Mouse (Mus musculus) midbrain, embryonic 14.5 days (tissue): Measurements from ENCODE around the gene Alk. TPM values are rescaled to one million over a fixed set of nuclear protein-coding genes. Genes with fewer than 3 reads are reported as not detected.

ENCODE experiments used
- ATAC-seq: fragments of 200-750 bp; cut with Nextera tagmentation; 2 replicates; pipeline ENCODE4 v1.8.0; 2017; ENCODE audit warnings: moderate number of reproducible peaks, moderate library complexity; ENCODE audit not compliant: low FRiP score, low TSS enrichment
- DNase-seq: peaks from one replicate; pipeline ENCODE4 v3.0.0-alpha.2; 2015
- H3K27ac ChIP-seq: fragments of 300-500 bp; sonication (generic); replicated peaks from 2 replicates; pipeline ENCODE4 v1.5.1; 2014; ENCODE audit warnings: mild to moderate bottlenecking, low read depth, low read length, moderate library complexity
- H3K27me3 ChIP-seq: fragments of 300-500 bp; sonication (generic); 2 replicates; pipeline ENCODE4 v1.6.1; 2014; ENCODE audit warnings: low read length, control low read depth, mixed read lengths; ENCODE audit not compliant: control insufficient read depth, insufficient read depth
- H3K36me3 ChIP-seq: fragments of 300-500 bp; sonication (generic); 2 replicates; pipeline ENCODE4 v1.6.1; 2014; ENCODE audit warnings: low read length, control low read depth; ENCODE audit not compliant: control insufficient read depth, insufficient read depth
- H3K4me1 ChIP-seq: fragments of 300-500 bp; sonication (generic); 2 replicates; pipeline ENCODE4 v1.6.1; 2014; ENCODE audit warnings: mild to moderate bottlenecking, antibody characterized with exemption, low read length, control low read depth; ENCODE audit not compliant: control insufficient read depth, insufficient read depth
- H3K4me2 ChIP-seq: fragments of 300-500 bp; sonication (generic); 2 replicates; pipeline ENCODE4 v1.6.1; 2014; ENCODE audit warnings: mild to moderate bottlenecking, low read length, moderate library complexity
- H3K4me3 ChIP-seq: fragments of 300-500 bp; sonication (generic); replicated peaks from 2 replicates; pipeline ENCODE4 v1.5.1; 2014; ENCODE audit warnings: low read depth, low read length
- H3K9ac ChIP-seq: fragments of 300-500 bp; sonication (generic); replicated peaks from 2 replicates; pipeline ENCODE4 v1.6.1; 2014; ENCODE audit warnings: mild to moderate bottlenecking, low read length, moderate library complexity
- H3K9me3 ChIP-seq: fragments of 300-500 bp; sonication (generic); 2 replicates; pipeline ENCODE4 v1.6.1; 2016; ENCODE audit warnings: low read length, control low read depth, mixed read lengths; ENCODE audit not compliant: control insufficient read depth
- WGBS: fragments of 180-500 bp; shearing (Covaris S2); extraction: QIAGEN DNeasy Blood & Tissue Kit; methylation state at CpG from one replicate; pipeline ENCODE4 v1.1.7; 2014; 5-methylcytosine and 5-hydroxymethylcytosine counted together
- polyA plus RNA-seq: library from polyadenylated mRNA; unstranded; fragments of >200 nt; fragmentation: Nextera tagmentation; extraction: Ambion mirVana; gene quantifications from 2 replicates; pipeline ENCODE4 v1.2.1, GENCODE M21; 2014

Gene Alk
- polyA plus RNA-seq, 1 experiment from 2014 or later = 2.6 TPM

- WGBS = 91% methylated on average over 8 of the region's 8 CpGs
- Histone ChIP-seq H3K4me2 (no peak overlapping the region), H3K9ac (no peak overlapping the region), H3K9me3 (no peaks in the 10 kb centered on the region), H3K4me3 (no peak overlapping the region), H3K4me1 (peaks cover 22% of the 10 kb centered on the region), H3K27me3 (no peaks in the 10 kb centered on the region), H3K36me3 (no peaks in the 10 kb centered on the region), H3K27ac (no peak overlapping the region)
- ATAC-seq = no peak
- no peak for DNase-seq
These were observed 625.3 kb downstream of the Alk start for GRCm38 (mm10) chr17:71979137-71979536.

GRCm38 (mm10) chr17:71976661-71977060 lies 627.8 kb downstream of the Alk start:
- H3K4me2 ChIP-seq = no peak overlapping the region
- no peak for ATAC-seq
- H3K36me3 ChIP-seq = no peaks in the 10 kb centered on the region
- H3K27me3 ChIP-seq = no peaks in the 10 kb centered on the region
- no peak overlapping the region for H3K27ac ChIP-seq
- H3K9me3 ChIP-seq = no peaks in the 10 kb centered on the region
- H3K9ac ChIP-seq = no peak overlapping the region
- WGBS = 59% methylated on average over 4 of the region's 4 CpGs
- no peak for DNase-seq
- H3K4me3 ChIP-seq = no peak overlapping the region
- H3K4me1 ChIP-seq = peaks cover 17% of the 10 kb centered on the region

DNA sequence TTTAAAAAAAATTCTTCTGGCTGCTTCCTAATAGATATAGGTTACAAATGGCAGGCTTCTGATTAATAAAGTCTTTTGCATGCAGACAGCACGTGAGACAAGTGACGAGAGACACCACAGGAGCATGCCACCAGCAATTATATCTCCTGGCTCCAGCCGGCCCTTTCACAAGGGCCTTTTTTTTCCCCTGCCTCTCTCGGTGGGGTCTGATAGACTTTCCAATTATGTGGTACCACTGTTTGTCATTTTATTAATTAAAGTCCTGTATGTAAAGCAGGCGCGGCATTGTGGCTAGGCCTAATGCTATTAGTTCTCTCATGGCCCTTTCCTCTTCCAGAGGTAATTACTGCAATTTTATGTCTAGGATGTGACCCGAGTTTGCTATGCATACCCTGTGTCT lies 630.7 kb downstream of the Alk start:
- H3K4me3 ChIP-seq = no peak overlapping the region
- no peak overlapping the region for H3K9ac ChIP-seq
- no peak overlapping the region for H3K4me2 ChIP-seq
- H3K27me3 ChIP-seq = no peaks in the 10 kb centered on the region
- WGBS = 60% methylated on average over 7 of the region's 7 CpGs
- no peaks in the 10 kb centered on the region for H3K9me3 ChIP-seq
- no peak overlapping the region for H3K27ac ChIP-seq
- DNase-seq (no peak), ATAC-seq (no peak)
- no peaks in the 10 kb centered on the region for H3K36me3 ChIP-seq
- H3K4me1 ChIP-seq = no peaks in the 10 kb centered on the region

- no peak overlapping the region for H3K27ac ChIP-seq
- ATAC-seq (no peak), DNase-seq (no peak)
- H3K27me3 ChIP-seq = no peaks in the 10 kb centered on the region
- WGBS = 75% methylated on average over 12 of the region's 12 CpGs
- H3K36me3 ChIP-seq = no peaks in the 10 kb centered on the region
- H3K9ac ChIP-seq = no peak overlapping the region
- no peak overlapping the region for H3K4me2 ChIP-seq
- no peak overlapping the region for H3K4me3 ChIP-seq
- H3K9me3 ChIP-seq = no peaks in the 10 kb centered on the region
- H3K4me1 ChIP-seq = peaks cover 19% of the 10 kb centered on the region
These were observed 637.1 kb downstream of the Alk start for GRCm38 (mm10) chr17:71967356-71967755.

- peak; percentile 78 for ATAC-seq
These were observed 638.5 kb downstream of the Alk start for GRCm38 (mm10) chr17:71965733-71966606.

DNA sequence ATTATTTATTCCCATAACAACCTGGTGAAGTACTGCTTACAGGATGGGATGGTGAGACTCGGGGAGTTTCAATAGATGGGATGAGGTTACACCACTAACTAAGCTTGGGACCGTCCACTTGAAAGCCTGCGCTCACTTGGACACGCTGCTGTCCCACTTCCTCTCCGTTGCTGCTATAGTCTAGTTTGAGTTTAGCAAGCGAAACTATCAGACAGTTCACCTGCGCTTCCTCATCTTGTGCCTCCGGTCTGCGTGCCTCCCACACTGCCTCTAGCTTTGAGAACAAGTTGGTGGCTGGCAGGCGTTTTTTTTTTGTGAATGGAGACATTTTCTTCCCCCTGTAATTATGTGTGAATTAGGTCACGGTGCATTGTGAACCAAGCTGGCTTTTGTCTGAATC lies 639.8 kb downstream of the Alk start:
- H3K36me3 ChIP-seq = no peaks in the 10 kb centered on the region
- peaks cover 23% of the 10 kb centered on the region for H3K4me1 ChIP-seq
- no peak for DNase-seq
- H3K27ac ChIP-seq = no peak overlapping the region
- H3K4me2 ChIP-seq = no peak overlapping the region
- no peak for ATAC-seq
- no peak overlapping the region for H3K9ac ChIP-seq
- H3K27me3 ChIP-seq = no peaks in the 10 kb centered on the region
- WGBS = 52% methylated on average over 11 of the region's 11 CpGs
- H3K4me3 ChIP-seq = no peak overlapping the region
- H3K9me3 ChIP-seq = no peaks in the 10 kb centered on the region

More at GRCm38 (mm10) chr17:71965733-71966606, 638.5 kb downstream of the Alk start:
- no peak overlapping the region for H3K4me3 ChIP-seq
- H3K4me2 ChIP-seq = no peak overlapping the region
- no peaks in the 10 kb centered on the region for H3K27me3 ChIP-seq
- WGBS = 81% methylated on average over 9 of the region's 9 CpGs
- peaks cover 23% of the 10 kb centered on the region for H3K4me1 ChIP-seq
- no peak overlapping the region for H3K9ac ChIP-seq
- H3K36me3 ChIP-seq = no peaks in the 10 kb centered on the region
- no peaks in the 10 kb centered on the region for H3K9me3 ChIP-seq
- no peak overlapping the region for H3K27ac ChIP-seq
- peak; percentile 82 for DNase-seq

GRCm38 (mm10) chr17:71962746-71963145 lies 641.7 kb downstream of the Alk start:
- 15% methylated on average over 9 of the region's 9 CpGs for WGBS
- Histone ChIP-seq H3K4me2 (peak overlapping the region; percentile 32), H3K27me3 (no peaks in the 10 kb centered on the region), H3K27ac (no peak overlapping the region), H3K4me3 (no peak overlapping the region), H3K4me1 (peaks cover 23% of the 10 kb centered on the region), H3K9ac (no peak overlapping the region), H3K9me3 (no peaks in the 10 kb centered on the region), H3K36me3 (no peaks in the 10 kb centered on the region)
- DNase-seq (peak; percentile 70), ATAC-seq (peak; percentile 48)

- Histone ChIP-seq H3K27me3 (no peaks in the 10 kb centered on the region), H3K4me3 (no peak overlapping the region), H3K9ac (no peak overlapping the region), H3K27ac (no peak overlapping the region), H3K36me3 (no peaks in the 10 kb centered on the region), H3K9me3 (no peaks in the 10 kb centered on the region), H3K4me2 (no peak overlapping the region), H3K4me1 (no peaks in the 10 kb centered on the region)
- DNase-seq (no peak), ATAC-seq (no peak)
- WGBS = 89% methylated on average over 7 of the region's 7 CpGs
These were observed 649.4 kb downstream of the Alk start for GRCm38 (mm10) chr17:71955011-71955410.

DNA sequence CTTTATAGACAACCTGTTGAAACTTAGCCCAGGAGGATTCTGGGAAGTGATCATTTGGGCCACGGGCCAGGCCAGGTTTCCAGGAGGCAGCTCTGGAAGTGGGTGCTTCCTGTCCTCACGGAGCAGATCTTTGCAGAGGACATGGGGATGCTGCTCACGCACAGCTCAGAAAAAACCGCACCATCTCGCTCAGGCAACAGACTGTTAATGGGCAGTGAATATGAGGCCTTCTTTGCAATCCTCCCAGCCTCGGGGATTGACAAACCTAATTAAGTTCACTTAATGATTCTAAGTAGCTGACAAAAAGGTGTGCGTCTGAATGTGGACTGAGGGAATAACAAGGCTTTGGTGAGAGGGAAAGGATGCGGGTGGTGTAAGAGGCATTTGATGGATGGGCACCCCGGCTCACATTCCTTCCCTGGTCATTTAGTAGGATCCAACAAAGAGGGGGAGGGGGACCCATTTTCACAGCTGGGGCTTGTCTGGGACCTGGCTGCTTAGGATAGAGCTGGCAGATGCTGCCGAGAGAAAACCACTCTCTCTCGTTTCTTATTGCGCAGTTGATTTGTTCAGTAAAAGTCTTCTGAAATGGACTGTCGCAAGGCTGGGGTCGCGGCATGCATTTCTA lies 650.1 kb downstream of the Alk start:
- Histone ChIP-seq H3K9me3 (no peaks in the 10 kb centered on the region), H3K27me3 (no peaks in the 10 kb centered on the region; the same call in 1 of the 2 replicates), H3K4me1 (no peaks in the 10 kb centered on the region), H3K4me3 (no peak overlapping the region), H3K36me3 (no peaks in the 10 kb centered on the region), H3K27ac (no peak overlapping the region), H3K9ac (no peak overlapping the region), H3K4me2 (no peak overlapping the region)
- DNase-seq (no peak), ATAC-seq (no peak)
- WGBS = 77% methylated on average over 15 of the region's 15 CpGs
